Mouse (Mus musculus): ENCODE measurements around the gene BC035044. TPM values are rescaled to one million over a fixed set of nuclear protein-coding genes. Genes with fewer than 3 reads are reported as not detected.
"Not testable (repeated sequence)": the region's sequence is repeated elsewhere in the genome, so short reads cannot be mapped to it uniquely, and the experiment has no call there.

BC035044 gene
- 10.5 and 11.9 TPM in 2 replicates for polyA plus RNA-seq (2015; fragmentation: Nextera tagmentation; extraction: Ambion mirVana)

DNA sequence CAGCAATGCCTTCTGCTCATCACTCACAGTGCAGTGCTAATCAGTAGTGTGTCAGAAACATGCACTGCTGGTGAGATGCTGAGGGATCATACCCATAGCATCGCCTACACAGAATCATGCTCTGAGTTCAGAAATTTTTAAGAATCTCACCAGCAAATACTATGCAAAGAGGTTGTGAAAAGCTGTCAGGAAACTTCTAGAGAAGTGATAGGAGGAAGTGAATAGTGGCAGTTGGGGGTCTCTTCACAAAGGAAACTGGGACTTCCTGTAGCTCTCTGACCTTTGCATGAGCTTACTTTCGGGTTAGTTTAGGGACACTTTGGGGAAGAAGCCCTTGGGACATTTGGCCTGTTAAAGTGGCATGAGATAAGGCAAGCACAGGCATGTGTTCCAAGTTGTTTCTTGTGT, at the start of gene BC035044:
BC035044 (minus strand) TSS at position 179 of the 408 bp plus-strand sequence.
- Histone ChIP-seq H3K9ac (replicated peaks) (peak within 1 kb of the TSS; percentile 26; the same call in 1 of the 2 replicates), H3K4me1 (ENCODE audit: insufficient read depth) (no peaks in the 10 kb centered on the region), H3K9me3 (ENCODE audit: low read length) (no peaks in the 10 kb centered on the region), H3K36me3 (replicated peaks; ENCODE audit: insufficient read depth, low read length) (no peaks in the 10 kb centered on the region), H3K27me3 (ENCODE audit: insufficient read depth, low read length) (no peaks in the 10 kb centered on the region), H3K4me3 (ENCODE audit: low read depth, low read length) (peak within 1 kb of the TSS; percentile 36), H3K27ac (ENCODE audit: low read depth) (peak within 1 kb of the TSS; percentile 46), H3K4me2 (ENCODE audit: low read depth, low read length) (peak within 1 kb of the TSS; percentile 58)
- DNase-seq: no peak
- no peak for TF ChIP-seq CTCF (IDR thresholded peaks at IDR 0.05; ENCODE audit: low read depth)
- TF ChIP-seq EP300 (IDR thresholded peaks at IDR 0.05; ENCODE audit: low read depth): peak; percentile 66; the same call in 1 of the 2 replicates
- peak; percentile 33 for ATAC-seq
- WGBS (ENCODE audit: insufficient replicate concordance): 41% methylated on average over 2 of the region's 2 CpGs

- H3K9ac ChIP-seq (replicated peaks); H3K27me3 ChIP-seq (ENCODE audit: insufficient read depth, low read length); H3K36me3 ChIP-seq (replicated peaks; ENCODE audit: insufficient read depth, low read length); ATAC-seq; H3K4me1 ChIP-seq (ENCODE audit: insufficient read depth); DNase-seq; H3K9me3 ChIP-seq (ENCODE audit: low read length); H3K4me2 ChIP-seq (ENCODE audit: low read depth, low read length); H3K27ac ChIP-seq (ENCODE audit: low read depth); H3K4me3 ChIP-seq (ENCODE audit: low read depth, low read length): not testable (repeated sequence)
- WGBS (ENCODE audit: insufficient replicate concordance): 86% methylated on average over 4 of the region's 13 CpGs
Measured at GRCm38 (mm10) chr6:128935889-128936665, 45.2 kb upstream of the BC035044 start.

DNA sequence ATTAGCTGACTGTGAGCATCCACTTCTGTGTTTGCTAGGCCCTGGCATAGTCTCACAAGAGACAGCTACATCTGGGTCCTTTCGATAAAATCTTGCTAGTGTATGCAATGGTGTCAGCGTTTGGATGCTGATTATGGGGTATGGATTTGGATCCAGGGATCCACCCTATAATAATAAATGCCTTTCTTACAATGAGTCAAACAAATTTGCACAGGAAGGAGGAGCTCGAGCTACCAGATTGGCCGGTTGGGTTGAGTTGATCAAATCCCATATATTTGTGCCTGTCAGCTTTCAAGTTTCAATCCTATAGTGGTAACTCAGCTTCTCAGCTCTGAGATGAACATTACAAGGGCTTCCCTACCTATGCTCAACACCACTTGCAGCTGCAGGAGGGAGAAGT, 43.2 kb upstream of the BC035044 start, which contains the start of gene Clec2g:
Clec2g (plus strand) TSS at position 301 of the 400 bp plus-strand sequence.
- not testable (repeated sequence) for H3K4me3 ChIP-seq (ENCODE audit: low read depth, low read length); H3K9ac ChIP-seq (replicated peaks); ATAC-seq; H3K36me3 ChIP-seq (replicated peaks; ENCODE audit: insufficient read depth, low read length); H3K27ac ChIP-seq (ENCODE audit: low read depth); H3K4me2 ChIP-seq (ENCODE audit: low read depth, low read length); H3K9me3 ChIP-seq (ENCODE audit: low read length); H3K27me3 ChIP-seq (ENCODE audit: insufficient read depth, low read length); DNase-seq; H3K4me1 ChIP-seq (ENCODE audit: insufficient read depth)
- WGBS (ENCODE audit: insufficient replicate concordance): 76% methylated on average over 4 of the region's 4 CpGs

DNA sequence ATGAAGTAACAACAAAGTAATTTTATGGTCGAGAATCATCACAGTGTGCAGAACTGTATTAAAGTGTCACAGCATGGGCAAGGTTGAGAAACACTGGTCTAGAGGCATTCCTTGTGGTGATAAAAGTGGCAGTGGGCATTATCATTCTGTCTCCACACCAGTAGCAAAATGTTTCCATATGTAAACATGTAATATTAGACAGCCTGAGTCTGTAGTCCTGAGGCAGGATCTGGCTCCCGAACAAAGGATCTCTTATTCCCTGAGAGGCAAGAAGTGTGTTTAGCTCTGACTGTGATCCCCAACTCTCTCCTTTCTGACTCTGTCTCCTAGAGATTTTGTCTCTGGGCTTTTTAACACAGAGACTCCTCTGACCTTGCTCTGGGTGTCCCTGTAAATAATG, 42.1 kb upstream of the BC035044 start:
- Histone ChIP-seq H3K27ac (ENCODE audit: low read depth) (no peak overlapping the region), H3K4me2 (ENCODE audit: low read depth, low read length) (no peak overlapping the region), H3K4me1 (ENCODE audit: insufficient read depth) (no peaks in the 10 kb centered on the region), H3K27me3 (ENCODE audit: insufficient read depth, low read length) (no peaks in the 10 kb centered on the region), H3K4me3 (ENCODE audit: low read depth, low read length) (no peak overlapping the region), H3K9me3 (ENCODE audit: low read length) (0 out of 2 replicates have a peak, but pooled peaks cover 4% of the 10 kb centered on the region), H3K36me3 (replicated peaks; ENCODE audit: insufficient read depth, low read length) (no peaks in the 10 kb centered on the region), H3K9ac (replicated peaks) (no peak overlapping the region)
- WGBS (ENCODE audit: insufficient replicate concordance): 81% methylated on average over 2 of the region's 2 CpGs
- ATAC-seq: no peak
- no peak for TF ChIP-seq EP300 (IDR thresholded peaks at IDR 0.05; ENCODE audit: low read depth)
- TF ChIP-seq CTCF (IDR thresholded peaks at IDR 0.05; ENCODE audit: low read depth): no peak
- DNase-seq: no peak

GRCm38 (mm10) chr6:128917322-128917721, 26.4 kb upstream of the BC035044 start:
- H3K4me2 ChIP-seq (ENCODE audit: low read depth, low read length): no peak overlapping the region
- DNase-seq (no peak), ATAC-seq (no peak)
- H3K4me3 ChIP-seq (ENCODE audit: low read depth, low read length): no peak overlapping the region
- no peaks in the 10 kb centered on the region for H3K27me3 ChIP-seq (ENCODE audit: insufficient read depth, low read length)
- no peaks in the 10 kb centered on the region for H3K4me1 ChIP-seq (ENCODE audit: insufficient read depth)
- H3K9ac ChIP-seq (replicated peaks): no peak overlapping the region
- no peak for TF ChIP-seq EP300 (IDR thresholded peaks at IDR 0.05; ENCODE audit: low read depth)
- TF ChIP-seq CTCF (IDR thresholded peaks at IDR 0.05; ENCODE audit: low read depth): no peak
- no peaks in the 10 kb centered on the region for H3K36me3 ChIP-seq (replicated peaks; ENCODE audit: insufficient read depth, low read length)
- H3K9me3 ChIP-seq (ENCODE audit: low read length): no peaks in the 10 kb centered on the region
- no peak overlapping the region for H3K27ac ChIP-seq (ENCODE audit: low read depth)
- 56% methylated on average over 2 of the region's 2 CpGs for WGBS (ENCODE audit: insufficient replicate concordance)

DNA sequence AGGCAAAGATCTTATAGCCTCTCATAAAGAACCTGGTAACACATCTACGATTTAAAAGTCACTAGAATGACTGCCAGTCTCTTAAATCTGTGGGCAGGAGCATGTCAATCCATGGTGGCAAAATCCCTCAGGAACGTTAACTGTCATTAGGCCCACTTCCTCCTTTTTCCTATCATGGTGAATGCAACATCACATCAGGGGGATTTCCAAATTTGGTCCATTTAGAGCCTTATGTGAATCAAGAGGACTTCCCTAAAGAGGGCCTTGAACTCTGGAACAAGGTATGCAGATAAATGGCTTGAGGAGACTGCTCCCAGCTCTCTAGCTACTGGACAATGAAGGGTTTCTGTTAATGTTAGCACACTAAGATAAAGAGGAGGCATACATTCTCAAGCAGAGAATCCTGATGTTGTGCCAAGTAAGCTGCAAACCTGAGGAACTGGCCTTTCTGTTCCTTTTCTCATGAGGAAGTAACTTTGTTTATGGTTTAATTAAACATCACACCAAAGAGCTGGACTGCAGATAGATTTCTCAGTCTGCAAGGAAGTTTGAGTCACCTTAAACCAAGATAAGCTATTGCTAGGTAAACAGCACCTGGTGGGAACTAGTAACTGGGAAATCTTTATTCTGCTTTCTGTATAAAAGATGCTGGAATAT, 22.8 kb upstream of the BC035044 start:
- Histone ChIP-seq H3K9ac (replicated peaks) (no peak overlapping the region), H3K27ac (ENCODE audit: low read depth) (no peak overlapping the region), H3K27me3 (ENCODE audit: insufficient read depth, low read length) (no peaks in the 10 kb centered on the region), H3K4me3 (ENCODE audit: low read depth, low read length) (no peak overlapping the region), H3K4me2 (ENCODE audit: low read depth, low read length) (no peak overlapping the region), H3K9me3 (ENCODE audit: low read length) (no peaks in the 10 kb centered on the region), H3K4me1 (ENCODE audit: insufficient read depth) (no peaks in the 10 kb centered on the region), H3K36me3 (replicated peaks; ENCODE audit: insufficient read depth, low read length) (no peaks in the 10 kb centered on the region)
- no peak for TF ChIP-seq EP300 (IDR thresholded peaks at IDR 0.05; ENCODE audit: low read depth)
- no peak for TF ChIP-seq CTCF (IDR thresholded peaks at IDR 0.05; ENCODE audit: low read depth)
- DNase-seq: no peak
- 56% methylated on average over 2 of the region's 2 CpGs for WGBS (ENCODE audit: insufficient replicate concordance)
- ATAC-seq: no peak

GRCm38 (mm10) chr6:128900796-128901552, 10.0 kb upstream of the BC035044 start:
- not testable (repeated sequence) for H3K9me3 ChIP-seq (ENCODE audit: low read length); H3K4me3 ChIP-seq (ENCODE audit: low read depth, low read length); H3K27me3 ChIP-seq (ENCODE audit: insufficient read depth, low read length); H3K9ac ChIP-seq (replicated peaks); H3K36me3 ChIP-seq (replicated peaks; ENCODE audit: insufficient read depth, low read length); ATAC-seq; H3K4me1 ChIP-seq (ENCODE audit: insufficient read depth); H3K27ac ChIP-seq (ENCODE audit: low read depth); H3K4me2 ChIP-seq (ENCODE audit: low read depth, low read length); DNase-seq
- 77% methylated on average over 6 of the region's 6 CpGs for WGBS (ENCODE audit: insufficient replicate concordance)

Measured in liver, postnatal 0 days (tissue).